Mouse (Mus musculus) CD4-positive, CD25-positive, alpha-beta regulatory T cell, adult 2 months (primary cell): ENCODE results near the gene Ntan1.
"Not testable (repeated sequence)": the region's sequence is repeated elsewhere in the genome, so short reads cannot be mapped to it uniquely, and the experiment has no call there.

Experiments used
- DNase-seq: peaks from one replicate; pipeline ENCODE4 v3.0.0-alpha.2; 2012; ENCODE audit warnings: low read depth, low spot score

Gene Ntan1

DNA sequence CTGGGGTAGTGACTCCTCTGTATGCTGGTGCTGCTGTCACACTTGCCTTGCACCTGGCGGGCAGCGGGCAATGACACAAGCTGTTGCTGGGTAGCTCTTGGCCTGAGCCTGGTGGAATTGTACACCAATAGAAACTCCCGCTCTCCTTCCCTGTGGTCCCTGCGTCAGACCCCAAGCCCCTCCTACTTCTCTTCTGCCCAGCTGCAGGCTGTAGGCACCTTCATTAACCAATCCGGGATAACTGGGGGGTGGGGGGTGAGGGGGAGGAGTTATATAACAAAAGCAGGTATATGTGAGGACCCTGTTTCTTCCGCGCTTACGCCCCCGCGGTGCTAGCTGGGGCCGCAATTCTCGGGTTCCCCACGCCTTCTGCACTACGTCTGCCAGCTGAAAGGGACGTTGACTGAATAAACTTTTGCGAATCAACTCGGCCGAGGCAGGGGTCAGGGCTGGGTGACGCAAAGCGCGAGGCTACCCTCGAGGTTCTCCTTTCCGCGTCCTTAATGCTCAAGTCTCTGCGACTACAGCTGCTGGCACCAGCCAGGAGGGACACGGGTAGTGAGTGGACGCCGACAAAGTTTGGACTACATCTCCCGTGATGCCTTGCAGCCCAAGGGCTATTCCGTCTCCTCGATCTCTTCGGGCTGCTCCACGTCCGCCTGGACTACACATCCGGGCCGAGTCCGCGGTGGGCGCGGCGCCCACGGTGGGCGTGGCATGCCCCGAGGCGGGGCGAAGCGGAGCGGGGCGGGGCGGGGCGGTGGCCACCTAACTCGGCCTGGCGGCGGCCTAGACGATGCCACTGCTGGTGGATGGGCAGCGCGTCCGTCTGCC, at the start of gene Ntan1:
TSS of gene Ntan1 (plus strand) at position 286 of the 834 bp plus-strand sequence.
- DNase-seq = peak; percentile 95

DNA sequence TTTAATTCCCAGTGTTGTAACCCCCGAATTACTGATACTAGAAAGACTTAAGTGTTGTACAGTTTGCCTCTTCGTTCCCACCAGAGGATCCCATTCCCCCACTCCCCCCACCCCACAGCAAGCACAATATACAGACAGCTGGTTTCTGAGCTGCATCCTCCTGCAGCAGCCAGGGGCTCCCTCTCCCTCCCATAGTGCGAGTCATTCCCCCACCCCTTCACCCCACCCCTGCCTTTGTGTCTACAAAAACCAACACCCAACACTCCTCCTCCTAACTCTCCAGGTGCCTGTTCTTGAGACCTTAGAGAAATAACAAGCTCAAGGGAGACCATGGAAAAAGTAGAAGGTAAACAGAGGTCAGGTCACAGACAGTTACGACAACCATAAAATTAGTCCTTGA, 47.0 kb upstream of the Ntan1 start:
- not testable (repeated sequence) for DNase-seq

DNA sequence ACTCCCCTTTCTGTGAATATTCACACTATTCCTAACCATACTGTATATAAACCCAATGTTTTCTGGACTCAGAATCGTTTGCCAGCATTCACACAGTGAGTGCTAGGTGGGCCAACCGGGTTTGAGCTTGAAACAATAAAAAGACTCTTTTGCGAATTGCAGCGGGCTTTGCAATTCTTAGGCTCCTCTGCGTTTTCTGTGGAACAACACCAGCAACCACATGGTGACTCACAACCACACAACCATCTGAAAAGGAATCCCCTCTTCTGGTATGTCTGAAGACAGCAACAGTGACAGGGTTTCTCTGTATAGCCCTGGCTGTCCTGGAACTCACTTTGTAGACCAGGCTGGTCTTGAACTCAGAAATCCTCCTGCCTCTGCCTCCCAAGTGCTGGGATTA, 46.6 kb upstream of the Ntan1 start:
- DNase-seq = not testable (repeated sequence)

DNA sequence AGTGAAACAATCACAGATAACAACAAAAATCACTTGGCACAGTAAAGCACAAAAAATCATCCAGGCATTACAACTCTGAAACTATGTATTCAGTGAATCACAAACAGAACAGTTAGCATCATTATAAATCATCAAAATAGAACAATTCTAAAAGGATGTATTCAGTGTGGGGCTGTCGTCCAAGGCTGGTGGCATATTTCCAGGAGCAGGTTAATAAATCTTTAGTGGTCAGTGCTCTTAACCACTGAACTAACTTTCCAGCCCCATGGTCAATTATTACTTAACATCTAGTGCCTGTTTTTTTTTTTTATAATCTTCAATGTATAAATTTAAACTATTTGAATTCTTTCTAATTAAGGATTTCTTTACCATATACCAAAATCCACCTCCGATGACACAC, 44.6 kb upstream of the Ntan1 start:
- not testable (repeated sequence) for DNase-seq

DNA sequence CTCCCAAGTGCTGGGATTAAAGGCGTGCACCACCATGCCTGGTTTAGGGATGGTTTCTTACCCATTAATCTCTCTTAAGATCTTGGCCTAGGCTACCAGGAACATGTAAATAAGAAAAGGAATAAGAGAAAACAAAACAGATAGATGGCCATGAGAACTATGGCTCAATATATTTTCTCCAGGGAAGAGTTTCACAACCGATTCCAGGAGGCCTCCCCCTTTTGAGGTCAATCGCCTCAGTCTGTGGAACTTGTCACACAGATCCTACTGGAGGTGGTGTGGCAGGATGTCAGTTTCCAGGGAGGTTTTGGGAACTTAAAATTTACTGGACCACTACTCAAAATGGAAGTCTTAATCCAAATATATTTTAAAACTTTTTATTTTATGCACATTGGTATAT, 44.0 kb upstream of the Ntan1 start:
- not testable (repeated sequence) for DNase-seq

DNA sequence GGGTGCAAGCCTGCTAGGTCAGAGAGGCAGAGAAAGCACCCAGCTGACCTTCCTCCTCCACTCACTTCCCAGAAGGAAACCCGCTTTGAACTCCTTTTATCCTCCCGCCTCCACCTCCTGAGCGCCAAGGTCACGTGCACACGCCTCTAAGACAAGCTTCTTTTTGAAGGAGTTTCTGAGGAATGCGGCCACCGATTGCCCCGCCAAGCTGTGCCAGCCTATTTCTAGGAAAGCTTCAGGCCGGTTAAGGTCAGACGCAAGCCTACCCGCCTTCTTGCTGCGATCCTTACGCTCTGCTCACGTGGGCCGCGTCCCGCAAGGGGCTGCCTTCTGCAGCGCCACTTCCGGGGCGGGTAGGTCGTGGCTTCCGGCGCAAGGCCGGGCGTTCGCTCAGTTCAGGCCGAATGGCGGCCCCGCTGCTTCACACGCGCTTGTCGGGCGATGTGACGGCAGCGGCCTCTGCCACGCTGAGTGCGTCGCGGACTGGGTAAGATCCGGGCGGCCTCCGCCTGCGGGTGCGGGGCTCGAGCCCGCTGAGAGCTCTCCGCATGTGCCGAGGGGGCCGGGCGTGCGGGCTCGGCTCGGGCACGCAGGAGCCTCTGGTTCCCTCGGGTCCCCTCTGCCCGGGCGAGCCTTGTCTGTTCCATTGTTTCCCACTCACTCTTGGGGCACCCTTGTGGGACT, 38.1 kb upstream of the Ntan1 start, which contains the start of gene Rrn3:
TSS of gene Rrn3 (plus strand) at position 356 of the 684 bp plus-strand sequence.
- DNase-seq = peak; percentile 93

DNA sequence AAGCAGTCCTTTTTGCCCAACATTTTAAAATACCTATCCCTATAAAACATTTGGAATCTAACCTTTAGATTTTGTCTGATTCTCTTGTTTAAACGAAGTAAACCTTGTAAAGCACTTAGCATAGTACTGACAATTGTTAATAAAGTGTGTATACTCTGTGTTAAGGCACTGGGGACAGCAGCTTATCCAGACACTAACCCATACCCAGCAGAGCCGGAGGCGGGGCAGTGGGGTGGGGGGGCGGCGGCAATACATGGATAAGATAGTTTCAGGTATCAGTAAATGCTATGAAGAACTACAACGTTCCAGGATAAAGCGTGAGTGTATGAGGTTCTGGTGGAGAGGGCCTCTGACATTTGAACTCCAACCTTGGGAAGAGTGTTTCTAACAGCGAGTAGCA, 37.4 kb upstream of the Ntan1 start:
- DNase-seq = peak; percentile 14

DNA sequence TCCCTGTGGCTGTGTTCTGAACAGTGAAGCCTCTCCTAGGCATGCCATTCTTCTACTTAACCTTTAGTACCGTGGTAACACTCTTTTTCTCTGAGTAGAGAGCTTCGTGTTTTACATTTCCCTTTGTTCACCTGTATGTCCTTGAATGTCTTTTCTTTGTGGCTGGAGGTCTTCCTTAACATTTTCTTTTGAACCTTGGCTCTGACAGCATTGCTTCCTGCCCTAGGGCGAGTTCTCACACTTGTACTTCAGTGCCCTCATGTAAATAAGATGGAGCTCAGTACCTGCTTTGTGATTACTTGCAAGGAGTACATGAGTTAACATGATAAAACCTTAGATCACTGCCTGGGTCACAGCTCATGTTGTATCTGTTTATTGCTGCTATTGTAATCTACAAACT, 32.7 kb upstream of the Ntan1 start:
- no peak for DNase-seq

DNA sequence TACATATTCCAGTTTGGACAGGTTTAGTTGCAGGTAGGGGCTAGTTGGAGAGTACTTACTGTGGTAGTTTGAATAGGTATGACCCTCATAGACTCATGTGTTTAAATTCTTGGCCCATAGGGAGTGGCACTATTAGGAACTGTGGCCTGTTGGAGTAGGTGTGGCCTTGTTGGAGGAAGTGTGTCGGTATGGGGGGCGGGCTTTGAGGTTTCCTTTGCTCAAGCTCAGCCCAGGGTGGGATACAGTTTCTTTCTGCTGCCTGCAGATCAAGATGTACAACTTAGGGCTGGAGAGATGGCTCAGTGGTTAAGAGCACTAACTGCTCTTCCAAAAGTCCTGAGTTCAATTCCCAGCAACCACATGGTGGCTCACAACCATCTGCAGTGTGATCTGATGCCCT, 25.2 kb upstream of the Ntan1 start:
- DNase-seq = not testable (repeated sequence)

DNA sequence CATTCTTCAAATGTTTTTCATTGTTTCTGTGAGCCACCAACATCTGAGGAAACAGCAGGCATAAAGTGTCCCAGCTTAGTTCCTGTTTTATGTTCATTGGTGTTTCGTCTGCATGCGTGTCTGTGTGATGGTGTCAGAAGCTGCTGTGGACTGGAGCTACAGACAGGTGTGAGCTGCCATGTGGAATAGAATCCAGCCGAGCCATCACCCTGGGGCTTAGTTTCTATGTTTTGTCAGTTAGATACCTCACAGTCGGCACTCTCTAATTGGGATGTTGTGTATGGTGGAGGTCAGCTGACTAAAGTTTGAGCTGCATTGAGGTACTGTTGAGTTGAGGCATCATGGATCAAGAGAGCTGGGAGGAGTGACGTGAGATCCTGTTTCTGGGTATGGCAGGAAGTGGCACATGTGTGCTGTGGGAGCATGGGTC, 21.9 kb upstream of the Ntan1 start:
- DNase-seq = peak; percentile 65

DNA sequence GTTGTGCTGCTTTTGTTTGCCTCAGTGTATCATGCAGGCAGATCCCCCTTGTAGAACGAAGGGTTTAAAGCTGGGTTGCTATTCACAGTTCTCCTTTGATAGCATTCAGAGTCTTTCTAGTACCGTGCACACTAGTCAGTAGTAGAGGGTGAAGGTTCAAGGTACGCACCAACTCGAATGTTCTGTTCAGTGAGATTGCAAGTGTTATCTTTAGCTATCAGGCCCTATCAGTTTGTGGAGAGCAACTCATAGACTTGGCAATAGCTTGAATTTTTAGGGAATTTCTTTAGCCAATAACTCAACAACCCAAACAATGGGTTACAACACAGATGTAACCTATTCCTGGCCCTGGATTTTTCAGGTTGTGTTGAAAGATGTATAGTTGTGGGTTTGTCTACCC, 17.4 kb upstream of the Ntan1 start:
- DNase-seq = no peak

DNA sequence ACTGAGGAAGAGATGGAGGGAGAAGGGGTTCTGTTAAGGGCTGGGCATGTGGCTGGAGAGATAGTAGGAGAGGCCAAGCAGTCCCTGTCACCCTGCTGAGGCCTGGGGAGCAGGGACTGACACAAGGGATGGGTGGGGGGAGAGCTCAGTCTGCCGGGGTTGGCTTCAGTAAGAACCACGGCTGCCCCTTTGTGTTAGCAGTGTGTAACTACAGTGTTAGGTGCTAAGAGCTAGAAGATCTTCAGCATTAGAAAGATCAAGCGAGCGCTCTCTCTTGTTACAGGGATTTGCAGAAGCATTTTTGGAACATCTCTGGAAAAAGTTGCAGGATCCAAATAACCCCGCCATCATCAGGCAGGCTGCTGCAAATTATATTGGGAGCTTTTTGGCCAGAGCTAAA, 14.0 kb upstream of the Ntan1 start:
- no peak for DNase-seq

DNA sequence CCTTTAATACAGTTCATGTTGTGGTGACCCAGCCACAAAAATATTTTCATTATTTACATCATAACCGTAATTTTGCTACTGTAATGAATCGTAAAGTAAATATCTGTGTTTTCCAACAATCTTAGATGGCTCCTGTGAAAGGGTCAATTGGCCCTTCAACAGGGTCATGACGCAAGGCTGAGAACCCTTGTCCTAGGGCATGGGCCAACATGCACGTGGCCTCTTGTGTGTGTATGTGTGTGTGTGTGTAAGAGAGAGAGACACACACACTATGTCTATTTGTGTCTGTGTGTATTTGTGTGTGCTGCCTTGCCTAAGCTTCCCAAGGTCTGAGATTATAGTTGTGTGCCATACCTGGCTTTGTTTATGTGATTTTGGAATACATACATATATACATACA, 11.0 kb upstream of the Ntan1 start:
- DNase-seq = no peak

DNA sequence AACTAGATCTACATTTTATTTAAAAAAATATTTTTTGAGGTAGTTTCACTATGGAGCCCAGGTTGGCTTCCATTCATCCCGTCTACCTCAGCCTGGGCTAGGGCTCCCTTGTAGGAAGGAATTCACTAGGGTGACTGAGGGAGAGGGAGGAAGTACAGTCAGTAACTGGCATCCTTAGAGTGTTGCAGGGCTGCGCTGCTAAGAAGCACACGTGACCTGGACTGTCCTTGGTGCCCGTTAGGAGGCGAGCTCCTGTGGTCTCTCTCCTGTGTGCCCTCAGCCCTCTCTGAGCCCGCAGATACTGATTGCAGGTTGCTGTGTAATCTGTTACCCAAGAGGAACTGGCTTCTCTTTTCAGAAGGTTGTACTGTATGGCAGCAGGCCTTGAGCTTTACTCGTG, 10.2 kb upstream of the Ntan1 start:
- DNase-seq = no peak

DNA sequence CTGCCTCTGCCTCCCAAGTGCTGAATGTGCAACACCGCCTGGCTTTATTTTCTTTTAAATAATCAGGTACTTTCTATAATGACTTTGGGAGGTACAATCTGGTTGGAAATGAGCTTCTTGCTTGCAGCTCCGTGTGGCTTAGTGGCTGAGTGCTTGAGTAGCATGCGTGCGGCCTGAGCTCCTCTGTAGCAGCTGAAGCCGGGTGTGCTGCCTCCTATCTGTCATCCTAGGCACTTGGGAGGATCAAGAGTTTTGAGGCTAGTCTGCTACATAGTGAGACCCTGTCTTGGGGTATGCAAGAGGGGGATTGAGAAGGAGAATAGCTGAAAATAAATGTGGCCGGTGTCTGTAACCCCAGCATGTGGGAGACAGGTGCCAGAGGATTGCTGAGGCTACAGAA, 6.5 kb upstream of the Ntan1 start:
- no peak for DNase-seq

DNA sequence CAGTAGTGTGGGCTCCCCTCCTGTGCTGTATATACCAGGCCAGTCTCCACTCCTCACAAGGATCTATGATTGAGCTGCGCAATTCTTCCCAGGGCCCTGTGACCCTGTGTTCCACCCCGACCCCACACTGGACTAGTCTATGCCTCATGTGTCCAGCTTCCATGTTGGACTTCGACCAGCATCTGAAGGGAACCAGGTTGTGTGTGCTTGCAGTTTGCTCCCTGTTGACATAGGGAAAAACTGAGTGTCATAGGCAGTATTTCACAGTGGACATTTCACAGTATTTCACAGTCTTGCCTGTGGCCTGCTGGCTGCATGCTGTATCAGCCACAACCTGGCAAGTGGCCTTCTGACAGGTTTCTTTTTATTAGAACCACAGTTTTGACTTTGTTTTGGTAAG, 5.4 kb upstream of the Ntan1 start:
- no peak for DNase-seq

DNA sequence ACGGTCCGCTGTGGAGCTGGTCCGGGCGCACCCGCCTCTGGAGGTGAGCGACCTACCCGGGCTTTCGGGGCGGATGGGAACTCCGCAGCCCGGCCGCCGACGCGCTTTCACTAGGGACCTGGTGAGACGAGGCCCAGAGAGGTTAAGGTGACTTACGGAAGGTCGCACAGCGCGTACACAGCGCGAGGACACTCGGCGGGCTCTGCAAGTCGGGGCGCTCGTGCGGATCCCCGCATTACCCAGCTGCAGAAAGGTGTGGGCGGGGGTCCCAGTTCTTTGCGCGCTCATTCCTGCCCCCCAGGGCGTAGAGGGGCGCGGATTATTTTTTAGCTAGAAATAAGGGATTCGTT, 724 bp downstream of the Ntan1 start:
- no peak for DNase-seq

DNA sequence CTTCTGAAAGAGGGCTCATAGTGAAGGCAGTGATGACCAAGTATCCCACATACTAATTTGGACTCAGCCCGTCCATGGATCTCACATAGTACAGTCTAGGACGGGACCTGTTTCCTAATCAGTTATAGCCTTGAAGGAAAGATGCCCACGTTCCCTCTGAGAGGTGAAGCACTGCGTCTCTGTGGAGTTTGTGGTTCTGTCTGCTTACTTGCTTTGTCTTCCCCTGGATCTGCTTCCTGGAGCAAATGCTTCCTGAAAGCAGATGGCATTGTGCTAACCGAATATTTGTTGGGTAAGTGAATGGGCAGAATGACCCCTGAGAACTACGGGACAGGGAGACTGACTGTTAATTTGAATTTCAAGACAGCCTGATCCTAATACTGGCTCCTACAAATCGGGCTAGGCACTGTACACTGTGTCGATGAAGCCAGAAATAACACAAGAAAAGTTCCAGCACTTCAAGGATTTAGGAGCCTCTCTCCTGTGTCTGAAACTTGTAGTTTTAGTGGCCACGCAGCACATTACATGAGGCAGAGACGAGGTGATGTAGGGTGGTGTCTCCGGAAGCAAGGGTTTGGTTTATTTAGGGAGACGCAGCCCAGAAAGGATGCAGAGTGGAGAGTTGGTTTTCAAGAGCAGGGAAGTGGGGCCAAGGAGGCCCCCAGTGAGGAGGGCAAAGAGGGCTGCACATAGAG, 1.3 kb downstream of the Ntan1 start:
- DNase-seq = peak; percentile 30

DNA sequence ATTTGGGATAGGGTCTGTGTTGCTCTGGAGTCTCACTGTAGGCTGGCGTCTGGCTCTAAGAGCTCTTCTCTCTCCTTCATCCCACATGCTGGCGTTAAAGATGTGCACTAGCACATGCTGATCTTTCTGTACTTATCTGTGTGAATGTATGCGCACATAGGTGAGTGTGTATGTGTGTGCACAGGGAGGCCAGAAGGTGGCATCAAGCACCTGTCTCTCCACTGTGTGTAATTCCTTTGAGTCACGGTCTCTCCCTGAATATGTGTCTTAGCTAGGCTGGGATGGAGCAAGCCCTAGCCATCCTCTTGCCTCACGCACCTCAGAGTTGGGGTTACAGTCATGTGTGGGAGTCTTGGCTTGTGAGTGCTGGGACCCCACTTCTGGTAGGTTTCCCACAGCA, 2.1 kb downstream of the Ntan1 start:
- DNase-seq = no peak

DNA sequence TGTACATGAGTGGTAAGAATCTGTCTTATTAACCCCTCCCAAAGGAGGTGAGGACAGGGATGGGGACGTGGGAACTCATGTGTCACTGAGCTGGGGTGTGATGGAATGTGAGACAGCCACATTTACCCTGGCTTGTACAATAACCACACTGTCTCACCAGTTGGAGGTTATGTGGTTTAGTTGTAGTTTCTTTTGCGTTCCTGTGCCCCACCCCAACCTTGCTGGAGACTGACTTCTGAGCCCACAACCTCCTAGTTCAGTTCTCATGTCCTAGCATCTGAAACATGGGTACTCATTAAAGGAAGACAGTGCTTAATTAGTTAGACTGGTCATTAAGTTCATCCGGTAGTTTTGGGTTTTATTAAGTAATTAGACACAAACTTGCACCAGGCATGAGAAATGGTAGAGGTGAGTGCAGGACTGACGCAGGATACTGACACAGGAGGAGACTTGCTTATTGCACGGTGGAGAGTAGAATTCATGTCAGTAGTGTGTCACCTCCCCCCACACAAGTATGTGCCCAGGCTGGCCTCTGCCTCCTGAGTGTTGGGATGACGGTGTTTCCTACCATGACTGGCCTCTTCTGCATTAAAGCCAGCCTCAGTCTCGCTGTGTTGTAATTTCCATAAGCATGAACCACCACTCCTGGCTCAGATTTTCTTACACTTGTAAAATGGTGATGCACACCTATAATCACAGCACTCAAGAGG, 7.3 kb downstream of the Ntan1 start:
- DNase-seq = no peak

DNA sequence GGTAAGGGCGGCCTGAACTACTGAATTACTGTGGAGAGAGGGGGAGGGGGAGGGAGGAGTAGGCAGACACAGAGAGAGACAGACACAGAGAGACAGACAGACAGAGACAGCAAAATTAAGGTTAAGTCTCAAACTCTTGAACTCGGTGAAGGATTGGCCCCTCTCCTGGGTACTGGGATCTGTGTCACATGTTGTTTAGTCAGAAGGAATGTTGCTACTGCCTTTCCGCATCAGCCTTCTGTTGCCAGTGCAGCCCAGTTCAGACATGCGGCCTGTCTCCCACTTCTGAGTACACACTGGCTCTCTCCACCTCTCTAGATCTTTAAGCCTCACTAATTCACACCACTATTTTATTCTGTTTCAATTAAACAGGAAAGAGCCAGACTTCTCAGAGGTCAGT, 7.9 kb downstream of the Ntan1 start:
- no peak for DNase-seq

DNA sequence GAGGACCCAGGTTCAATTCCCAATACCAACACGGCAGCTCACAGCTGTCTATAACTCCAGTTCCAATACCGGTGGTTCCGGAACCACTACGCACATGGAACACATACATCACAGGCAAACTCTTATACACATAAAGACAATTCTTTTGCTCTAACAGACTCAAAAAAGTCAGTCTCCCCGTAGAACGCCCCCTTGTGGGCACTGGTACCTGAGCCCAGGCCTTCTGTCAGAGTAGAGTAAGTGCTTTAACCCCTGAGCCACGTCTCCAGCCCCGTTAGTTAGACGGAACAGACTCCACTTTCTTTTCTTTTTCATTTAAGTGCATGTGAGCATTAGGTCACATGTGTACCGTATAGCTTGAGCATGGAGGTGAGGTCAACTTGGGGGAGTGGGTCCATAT, 11.8 kb downstream of the Ntan1 start:
- peak; percentile 22 for DNase-seq
